Mouse (Mus musculus) testis, adult 2 months (tissue): ENCODE measurements at regions not wholly inside any gene's neighbourhood (a gene's known extent, or its start where the extent isn't known, plus 50 kb on each side); places are given as distances from the start of the nearest gene placed in this dataset.

Source experiments
- H3K27ac ChIP-seq: fragments of 200-500 bp; 2 replicates; pipeline ENCODE4 v1.5.1; 2012; ENCODE audit warnings: low read depth, low read length; ENCODE audit not compliant: control insufficient read depth, insufficient read depth
- H3K27me3 ChIP-seq: fragments of 200-500 bp; 2 replicates; pipeline ENCODE4 v1.6.1; 2012; ENCODE audit warnings: mild to moderate bottlenecking, low read length, moderate library complexity; ENCODE audit not compliant: control insufficient read depth, insufficient read depth
- H3K36me3 ChIP-seq: fragments of 200-500 bp; 2 replicates; pipeline ENCODE4 v1.6.1; 2012; ENCODE audit warnings: mild to moderate bottlenecking, low read length; ENCODE audit not compliant: control insufficient read depth, insufficient read depth
- H3K4me1 ChIP-seq: fragments of 200-500 bp; 2 replicates; pipeline ENCODE4 v1.6.1; 2012; ENCODE audit warnings: low read length; ENCODE audit not compliant: control insufficient read depth, insufficient read depth
- H3K4me3 ChIP-seq: fragments of 200-500 bp; 2 replicates; pipeline ENCODE4 v1.5.1; 2012; ENCODE audit warnings: low read depth, mild to moderate bottlenecking, low read length, moderate library complexity, mixed read lengths; ENCODE audit not compliant: control insufficient read depth
- CTCF ChIP-seq: fragments of 200-500 bp; IDR thresholded peaks from 2 replicates; pipeline ENCODE4 v1.5.1; 2012; ENCODE audit warnings: low read depth, mild to moderate bottlenecking, inconsistent platforms, low read length, moderate library complexity; ENCODE audit not compliant: control insufficient read depth, insufficient read depth, insufficient replicate concordance
- POLR2A ChIP-seq: fragments of 200-500 bp; IDR thresholded peaks from 2 replicates; pipeline ENCODE4 v1.6.1; 2012; ENCODE audit warnings: low read depth, mild to moderate bottlenecking, inconsistent platforms, low read length, moderate library complexity; ENCODE audit not compliant: control insufficient read depth

- H3K4me1 ChIP-seq, result peaks cover 4% of the 10 kb centered on the region; the same call in 1 of the 2 replicates
- TF ChIP-seq CTCF (no peak), POLR2A (no peak)
- no peak overlapping the region; the same call in 1 of the 2 replicates for H3K4me3 ChIP-seq
- H3K27me3 ChIP-seq, result no peaks in the 10 kb centered on the region
- H3K27ac ChIP-seq, result no peak overlapping the region
- no peaks in the 10 kb centered on the region for H3K36me3 ChIP-seq
These were observed 308.7 kb downstream of the Ankrd50 start for GRCm38 (mm10) chr3:38175946-38176345.

GRCm38 (mm10) chr3:38174735-38175280 is 309.8 kb downstream of the Ankrd50 start:
- no peak for TF ChIP-seq CTCF
- no peak for TF ChIP-seq POLR2A
- Histone ChIP-seq H3K36me3 (no peaks in the 10 kb centered on the region), H3K4me1 (peaks cover 4% of the 10 kb centered on the region; the same call in 1 of the 2 replicates), H3K27me3 (no peaks in the 10 kb centered on the region), H3K4me3 (no peak overlapping the region), H3K27ac (no peak overlapping the region)

- TF ChIP-seq CTCF, result no peak
- no peak for TF ChIP-seq POLR2A
- Histone ChIP-seq H3K27me3 (no peaks in the 10 kb centered on the region), H3K4me1 (no peaks in the 10 kb centered on the region), H3K36me3 (no peaks in the 10 kb centered on the region), H3K27ac (no peak overlapping the region), H3K4me3 (no peak overlapping the region)
These were observed 332.2 kb downstream of the Ankrd50 start for GRCm38 (mm10) chr3:38152408-38152807.

- Histone ChIP-seq H3K36me3 (no peaks in the 10 kb centered on the region), H3K27ac (no peak overlapping the region), H3K4me1 (no peaks in the 10 kb centered on the region), H3K4me3 (no peak overlapping the region), H3K27me3 (no peaks in the 10 kb centered on the region)
- no peak for TF ChIP-seq CTCF
- no peak for TF ChIP-seq POLR2A
These were observed 332.8 kb downstream of the Ankrd50 start for GRCm38 (mm10) chr3:38151821-38152220.

GRCm38 (mm10) chr3:38146663-38147062 is 338.0 kb downstream of the Ankrd50 start:
- H3K27ac ChIP-seq, result no peak overlapping the region

GRCm38 (mm10) chr3:38145444-38145843 is 339.2 kb downstream of the Ankrd50 start:
- H3K27ac ChIP-seq, result no peak overlapping the region
- H3K4me3 ChIP-seq, result no peak overlapping the region
- TF ChIP-seq CTCF (no peak), POLR2A (no peak)
- H3K27me3 ChIP-seq, result no peaks in the 10 kb centered on the region
- H3K36me3 ChIP-seq, result no peaks in the 10 kb centered on the region
- peaks cover 3% of the 10 kb centered on the region for H3K4me1 ChIP-seq

More at GRCm38 (mm10) chr3:38146663-38147062, 338.0 kb downstream of the Ankrd50 start:
- Histone ChIP-seq H3K4me3 (no peak overlapping the region), H3K36me3 (no peaks in the 10 kb centered on the region), H3K4me1 (peaks cover 3% of the 10 kb centered on the region), H3K27me3 (no peaks in the 10 kb centered on the region)
- TF ChIP-seq CTCF (no peak), POLR2A (no peak)

GRCm38 (mm10) chr3:38144650-38145049 is 340.0 kb downstream of the Ankrd50 start:
- no peaks in the 10 kb centered on the region for H3K36me3 ChIP-seq
- H3K4me3 ChIP-seq, result no peak overlapping the region
- H3K27ac ChIP-seq, result no peak overlapping the region
- H3K4me1 ChIP-seq, result peaks cover 3% of the 10 kb centered on the region
- H3K27me3 ChIP-seq, result no peaks in the 10 kb centered on the region
- TF ChIP-seq CTCF, result no peak
- no peak for TF ChIP-seq POLR2A
